Mouse (Mus musculus) mammary gland, adult 2 months (tissue): ENCODE data around the gene Gm19402. TPM values are rescaled to one million over a fixed set of nuclear protein-coding genes. Genes with fewer than 3 reads are reported as not detected.

Experiments
- polyA plus RNA-seq: library from polyadenylated mRNA; depleted of rRNA; stranded (reverse); fragments of >200 nt; gene quantifications from 2 replicates; pipeline ENCODE4 v1.2.3, GENCODE M21; 2012; ENCODE audit warnings: low replicate concordance; rRNA removed

Gm19402 gene
- not detected in 2 replicates for polyA plus RNA-seq

DNA sequence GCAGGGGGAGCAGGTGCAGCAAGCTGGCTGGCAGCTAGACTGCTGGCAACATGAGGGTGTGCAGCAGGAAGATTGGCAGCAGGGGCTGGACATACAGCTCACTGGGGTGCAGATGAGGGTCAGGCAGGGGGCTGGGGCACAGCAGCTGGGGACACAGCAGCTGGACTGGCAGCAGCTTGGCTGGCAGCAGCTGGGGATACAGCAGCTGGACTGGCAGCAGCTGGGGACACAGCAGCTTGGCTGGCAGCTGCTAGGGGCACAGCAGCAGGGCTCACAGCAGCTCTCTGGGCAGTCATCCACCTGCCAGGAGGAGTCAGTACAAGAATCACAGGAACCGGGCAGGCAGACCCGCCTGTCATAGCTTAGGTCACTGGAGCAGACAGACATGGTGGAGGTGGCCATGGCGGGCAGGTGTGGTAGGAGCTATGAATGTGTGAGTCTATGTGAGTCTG is at the start of gene Gm19402:
Gene Gm19402 (minus strand): TSS at position 402 of the 452 bp plus-strand sequence.

DNA sequence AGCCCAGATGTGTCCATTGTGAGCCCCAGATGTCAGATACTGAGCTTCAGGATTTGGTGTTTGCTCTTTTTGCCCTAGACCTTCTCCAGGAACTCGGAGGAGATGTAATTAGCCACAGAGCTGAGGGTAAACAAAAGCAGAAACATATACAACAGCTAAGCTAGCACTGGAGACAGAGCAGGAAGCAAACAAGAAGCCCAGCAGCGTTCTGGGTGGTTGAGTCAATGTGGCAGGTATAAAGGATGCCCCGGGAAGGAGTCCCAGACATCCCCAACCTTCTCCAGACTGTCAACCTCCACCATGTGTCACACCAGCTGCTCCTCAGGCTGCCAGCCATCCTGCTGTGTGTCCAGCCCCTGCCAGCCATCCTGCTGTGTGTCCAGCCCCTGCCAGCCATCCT is 35.6 kb upstream of the Gm19402 start, which contains the start of gene Gm10100:
Gene Gm10100 (plus strand): TSS at position 301 of the 400 bp plus-strand sequence.

DNA sequence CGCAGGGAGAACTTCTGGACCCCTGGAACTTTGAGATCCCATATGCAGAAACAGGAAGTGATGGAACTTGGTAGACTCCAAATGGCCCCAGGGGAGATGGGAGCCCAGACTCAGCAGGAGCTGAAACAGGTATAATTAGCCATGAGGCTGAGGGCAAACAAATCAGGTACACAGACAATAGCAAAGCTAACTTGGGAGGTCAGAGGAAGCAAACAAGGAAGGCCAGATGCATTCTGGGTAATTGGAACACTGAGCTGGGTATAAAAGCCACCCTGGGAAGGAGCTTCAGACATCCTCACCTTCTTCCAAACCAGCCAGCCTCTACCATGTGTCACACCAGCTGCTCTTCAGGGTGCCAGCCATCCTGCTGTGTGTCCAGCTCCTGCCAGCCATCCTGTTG is 29.7 kb upstream of the Gm19402 start, which contains the start of gene Krtap12-1:
Gene Krtap12-1 (plus strand): TSS at position 301 of the 400 bp plus-strand sequence.

DNA sequence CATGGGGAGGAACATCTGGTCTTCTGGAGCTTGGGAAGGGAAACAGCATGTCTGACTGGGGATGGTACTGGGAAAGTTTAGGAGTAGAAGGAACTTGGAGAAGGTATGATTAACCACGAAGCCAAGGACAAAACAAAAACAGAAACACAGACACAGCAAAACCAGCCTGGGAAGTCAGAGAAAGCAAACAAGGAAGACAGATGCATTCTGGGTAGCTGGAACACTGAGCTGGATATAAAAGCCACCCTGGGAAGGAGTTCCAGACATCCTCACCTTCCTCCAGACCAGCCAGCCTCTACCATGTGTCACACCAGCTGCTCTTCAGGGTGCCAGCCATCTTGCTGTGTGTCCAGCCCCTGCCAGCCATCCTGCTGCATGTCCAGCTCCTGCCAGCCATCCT is 24.9 kb upstream of the Gm19402 start, which contains the start of gene Gm10142:
Gene Gm10142 (plus strand): TSS at position 301 of the 400 bp plus-strand sequence.

DNA sequence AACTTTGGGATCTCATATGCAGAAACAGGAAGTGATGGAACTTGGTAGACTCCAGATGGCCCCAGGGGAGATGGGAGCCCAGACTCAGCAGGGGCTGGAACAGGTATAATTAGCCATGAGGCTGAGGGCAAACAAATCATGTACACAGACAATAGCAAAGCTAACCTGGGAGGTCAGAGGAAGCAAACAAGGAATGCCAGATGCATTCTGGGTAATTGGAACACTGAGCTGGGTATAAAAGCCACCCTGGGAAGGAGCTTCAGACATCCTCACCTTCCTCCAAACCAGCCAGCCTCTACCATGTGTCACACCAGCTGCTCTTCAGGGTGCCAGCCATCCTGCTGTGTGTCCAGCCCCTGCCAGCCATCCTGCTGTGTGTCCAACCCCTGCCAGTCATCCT is 20.6 kb upstream of the Gm19402 start, which contains the start of gene Gm10024:
Gene Gm10024 (plus strand): TSS at position 301 of the 400 bp plus-strand sequence.

DNA sequence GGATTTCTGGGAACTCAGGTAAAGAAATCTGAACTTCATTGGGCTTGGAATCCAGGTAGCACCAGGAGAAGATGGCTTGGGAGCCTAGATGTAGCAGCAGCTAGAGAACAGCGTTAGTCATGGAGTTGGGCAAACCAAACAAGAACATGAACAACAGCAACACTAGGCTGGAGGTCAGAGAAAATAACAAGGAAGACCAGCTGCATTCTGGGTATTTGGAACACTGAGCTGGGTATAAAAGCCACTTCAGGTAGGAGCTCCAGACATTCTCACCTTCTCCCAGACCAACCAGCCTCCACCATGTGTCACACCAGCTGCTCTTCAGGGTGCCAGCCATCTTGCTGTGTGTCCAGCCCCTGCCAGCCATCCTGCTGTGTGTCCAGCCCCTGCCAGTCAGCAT is 15.8 kb upstream of the Gm19402 start, which contains the start of gene Gm10272:
Gene Gm10272 (plus strand): TSS at position 301 of the 400 bp plus-strand sequence.

DNA sequence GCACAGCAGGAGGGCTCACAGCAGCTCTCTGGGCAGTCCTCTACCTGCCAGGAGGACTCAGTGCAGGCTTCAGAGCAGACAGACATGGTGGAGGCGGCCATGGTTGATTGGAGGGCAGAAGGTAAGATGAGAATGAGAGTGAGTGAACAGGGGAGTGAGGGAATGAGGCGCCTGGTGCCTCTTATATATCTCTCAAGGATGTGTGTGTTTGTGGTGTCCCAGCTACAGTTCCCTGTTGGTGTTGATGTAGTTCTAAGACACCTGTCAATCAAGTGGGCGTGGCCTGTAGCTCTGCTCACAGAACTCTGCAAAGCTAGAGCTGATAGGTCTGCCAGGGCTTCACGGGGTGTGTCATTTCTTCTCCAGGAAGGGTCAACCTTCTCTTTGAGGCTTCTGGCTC is 6.6 kb upstream of the Gm19402 start, which contains the start of gene Gm9508:
Gene Gm9508 (minus strand): TSS at position 101 of the 400 bp plus-strand sequence.

DNA sequence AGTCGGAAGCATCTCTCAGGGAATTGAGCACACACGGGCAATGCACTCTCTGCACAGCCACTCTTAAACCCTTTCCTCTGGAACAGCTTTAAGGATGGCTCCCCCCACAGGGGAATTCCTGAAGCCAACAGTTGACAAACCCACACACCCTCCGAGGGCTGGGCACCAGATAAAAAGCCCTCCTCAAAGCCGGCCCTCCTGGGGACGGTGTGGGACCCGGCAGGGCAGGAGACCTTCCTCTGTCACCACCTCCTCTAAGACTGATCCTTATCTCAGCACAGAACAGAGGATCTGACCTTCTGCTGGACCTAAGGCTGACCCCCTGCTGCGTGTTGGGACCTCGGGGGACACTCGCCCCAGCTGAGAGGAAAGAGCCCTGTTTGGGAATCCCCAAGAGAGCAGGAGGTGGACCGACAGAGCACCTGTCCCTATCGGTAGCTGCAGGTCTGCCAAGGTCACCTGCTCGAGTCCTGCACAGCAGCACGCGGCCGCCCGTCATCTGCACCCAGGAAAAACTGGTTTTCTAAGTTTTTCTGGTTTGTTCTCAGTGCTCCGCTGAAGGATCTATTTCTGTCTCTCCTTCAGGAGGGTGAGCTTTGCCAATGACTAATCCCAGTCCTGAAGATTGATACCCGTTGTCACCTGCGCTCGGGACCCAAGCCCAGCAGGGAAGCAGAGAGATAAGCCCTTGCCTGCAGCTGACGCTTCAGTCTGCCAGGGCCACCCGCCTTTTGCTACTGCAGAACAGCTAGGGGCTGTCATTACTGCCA is 4.5 kb downstream of the Gm19402 start, which contains the start of gene Tspear:
Gene Tspear (plus strand): TSS at position 675 of the 770 bp plus-strand sequence.

Other genes with a start within 250 kb of the Gm19402 start
- gene Fam207a, start 175.0 kb downstream of the Gm19402 start, polyA plus RNA-seq = 22.0 and 26.7 TPM in 2 replicates
- gene Itgb2, start 160.5 kb downstream of the Gm19402 start, polyA plus RNA-seq = 54.9 and 63.3 TPM in 2 replicates
- 156 and 229 TPM in 2 replicates for gene Pttg1ip, start 109.0 kb downstream of the Gm19402 start, polyA plus RNA-seq
- gene Sumo3, start 84.7 kb downstream of the Gm19402 start, polyA plus RNA-seq = 136 and 145 TPM in 2 replicates
- not detected in 2 replicates for gene Gm49325, start 84.6 kb downstream of the Gm19402 start, polyA plus RNA-seq
- gene Ube2g2, start 68.5 kb downstream of the Gm19402 start, polyA plus RNA-seq = 37.7 and 49.2 TPM in 2 replicates
- 0.49 and 0.69 TPM in 2 replicates for gene Tspear, start 4.2 kb downstream of the Gm19402 start, polyA plus RNA-seq
- not detected in 2 replicates for gene Gm9508, start 6.5 kb upstream of the Gm19402 start, polyA plus RNA-seq
- gene Gm10272, start 15.9 kb upstream of the Gm19402 start, polyA plus RNA-seq = not detected in 2 replicates
- gene Gm10024, start 20.7 kb upstream of the Gm19402 start, polyA plus RNA-seq = not detected in 2 replicates
- not detected in 2 replicates for gene Gm10142, start 25.1 kb upstream of the Gm19402 start, polyA plus RNA-seq
- gene Krtap12-1, start 29.8 kb upstream of the Gm19402 start, polyA plus RNA-seq = not detected in 2 replicates
- gene Gm10100, start 35.7 kb upstream of the Gm19402 start, polyA plus RNA-seq = not detected in 2 replicates
- gene Gm18596, start 51.9 kb upstream of the Gm19402 start, polyA plus RNA-seq = not detected in 2 replicates
- not detected in 2 replicates for gene Gm9736, start 60.6 kb upstream of the Gm19402 start, polyA plus RNA-seq
- not detected in 2 replicates for gene Gm3233, start 68.9 kb upstream of the Gm19402 start, polyA plus RNA-seq
- not detected in 2 replicates for gene Gm3238, start 80.6 kb upstream of the Gm19402 start, polyA plus RNA-seq
- gene Gm7138, start 86.2 kb upstream of the Gm19402 start, polyA plus RNA-seq = not detected in 2 replicates
- not detected in 2 replicates for gene Gm3250, start 91.8 kb upstream of the Gm19402 start, polyA plus RNA-seq
- gene Gm7137, start 97.4 kb upstream of the Gm19402 start, polyA plus RNA-seq = not detected in 2 replicates
- gene Gm9639, start 104.3 kb upstream of the Gm19402 start, polyA plus RNA-seq = not detected in 2 replicates
- not detected in 2 replicates for gene Gm19668, start 108.4 kb upstream of the Gm19402 start, polyA plus RNA-seq
- not detected in 2 replicates for gene Gm9507, start 121.1 kb upstream of the Gm19402 start, polyA plus RNA-seq
- not detected in 2 replicates for gene Gm2696, start 123.9 kb upstream of the Gm19402 start, polyA plus RNA-seq
- gene Krtap10-4, start 136.3 kb upstream of the Gm19402 start, polyA plus RNA-seq = not detected in 2 replicates
- not detected in 2 replicates for gene Krtap10-10, start 145.2 kb upstream of the Gm19402 start, polyA plus RNA-seq
- gene Gm36176, start 156.0 kb upstream of the Gm19402 start, polyA plus RNA-seq = not detected in 2 replicates
- not detected in 2 replicates for gene Gm10318, start 162.1 kb upstream of the Gm19402 start, polyA plus RNA-seq
- not detected in 2 replicates for gene Gm3285, start 171.2 kb upstream of the Gm19402 start, polyA plus RNA-seq
- gene Lrrc3, start 211.8 kb upstream of the Gm19402 start, polyA plus RNA-seq = 3.1 and 4.6 TPM in 2 replicates